Mouse (Mus musculus) ES-E14 (cell line): ENCODE data around the gene Stat5a.

Experiments
- CHD2 ChIP-seq: IDR thresholded peaks from 2 replicates; pipeline ENCODE4 v1.6.1; 2014; ENCODE audit warnings: mild to moderate bottlenecking, low read depth, low read length, inconsistent platforms
- HCFC1 ChIP-seq: IDR thresholded peaks from 2 replicates; pipeline ENCODE4 v1.6.1; 2012; ENCODE audit warnings: low read length, inconsistent platforms, borderline replicate concordance; ENCODE audit not compliant: insufficient read depth

DNA sequence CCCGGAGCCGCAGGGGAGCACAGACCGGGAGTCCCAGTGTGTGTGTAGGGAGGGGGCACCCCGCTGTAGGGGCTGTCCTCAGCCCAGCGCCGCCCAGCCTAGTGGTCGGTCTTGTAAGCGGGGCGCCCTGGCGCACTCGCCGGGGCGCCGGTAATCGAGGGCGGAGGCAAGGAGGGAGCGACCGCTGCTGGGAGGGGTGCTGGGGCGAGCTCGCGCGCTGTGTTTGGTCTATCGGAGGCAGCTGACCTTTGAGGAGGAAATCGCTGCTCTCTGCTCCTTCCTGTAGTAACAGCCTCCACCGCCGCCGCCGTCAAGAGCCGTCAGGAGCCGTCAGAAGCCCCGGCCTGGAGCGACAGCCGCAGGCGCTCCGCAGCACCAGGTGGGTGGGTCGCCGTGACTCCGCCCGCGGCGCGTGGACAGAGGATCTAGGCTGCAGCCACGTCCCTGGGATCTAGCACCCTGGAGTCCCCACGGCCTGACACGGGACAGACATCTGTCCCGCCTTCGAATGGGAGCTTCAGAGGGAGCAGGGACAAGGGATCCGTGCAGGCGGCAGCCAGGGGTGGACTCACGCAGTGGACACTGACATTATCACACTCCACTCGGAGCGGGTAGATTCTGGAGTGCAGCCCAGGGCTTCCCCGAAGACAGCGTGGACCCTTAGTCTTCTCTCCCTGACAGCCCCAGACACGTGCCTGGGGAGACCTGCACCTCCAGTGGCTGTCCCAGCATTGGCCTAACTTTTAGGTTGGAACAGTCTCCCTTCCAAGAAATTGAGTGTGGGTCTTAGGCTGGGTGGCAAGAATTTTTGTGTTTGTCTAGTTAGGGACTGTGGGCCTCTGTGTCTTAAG, 1.3 kb downstream of the Stat5a start:
- TF ChIP-seq CHD2 (no peak), HCFC1 (no peak)
